Mouse (Mus musculus) brown adipose tissue, adult 24 weeks (tissue): ENCODE data around the gene Vmn2r78. TPM values are rescaled to one million over a fixed set of nuclear protein-coding genes. Genes with fewer than 3 reads are reported as not detected.
"Not testable (repeated sequence)": the region's sequence is repeated elsewhere in the genome, so short reads cannot be mapped to it uniquely, and the experiment has no call there.

Source experiments
- H3K27ac ChIP-seq: fragments of 200-500 bp; replicated peaks from 2 replicates; pipeline ENCODE4 v1.5.1; 2012; ENCODE audit warnings: low read depth, mild to moderate bottlenecking, low read length
- H3K4me1 ChIP-seq: fragments of 200-500 bp; 2 replicates; pipeline ENCODE4 v1.6.1; 2012; ENCODE audit warnings: low read length, mixed read lengths; ENCODE audit not compliant: control insufficient read depth, insufficient read depth, insufficient read length
- H3K4me3 ChIP-seq: fragments of 200-500 bp; 2 replicates; pipeline ENCODE4 v1.5.1; 2012; ENCODE audit warnings: low read depth, mild to moderate bottlenecking, low read length, moderate library complexity; ENCODE audit not compliant: insufficient read depth
- polyA plus RNA-seq: library from polyadenylated mRNA; stranded (reverse); fragments of >200 nt; gene quantifications from 2 replicates; pipeline ENCODE4 v1.2.4, GENCODE M21; 2012; ENCODE audit not compliant: missing spikeins, insufficient read depth, insufficient read length

Vmn2r78 gene
- polyA plus RNA-seq, result not detected in 2 replicates

GRCm38 (mm10) chr7:86914794-86915193, at the start of gene Vmn2r78:
Vmn2r78 (plus strand) TSS chr7:86915094.
- H3K27ac ChIP-seq, H3K4me3 ChIP-seq: not testable (repeated sequence)

GRCm38 (mm10) chr7:86889470-86890469, 25.1 kb upstream of the Vmn2r78 start:
- no peak overlapping the region for H3K4me3 ChIP-seq
- H3K4me1 ChIP-seq, result no peaks in the 10 kb centered on the region
- H3K27ac ChIP-seq, result no peak overlapping the region

More at GRCm38 (mm10) chr7:86914794-86915193, at the start of gene Vmn2r78:
- H3K4me1 ChIP-seq, result not testable (repeated sequence)

- H3K4me1 ChIP-seq, result no peaks in the 10 kb centered on the region
- no peak overlapping the region for H3K27ac ChIP-seq
- no peak overlapping the region for H3K4me3 ChIP-seq
Observed at GRCm38 (mm10) chr7:86937288-86937687, 22.4 kb downstream of the Vmn2r78 start.

GRCm38 (mm10) chr7:86994700-86995099, 79.8 kb downstream of the Vmn2r78 start:
- H3K4me1 ChIP-seq, result no peaks in the 10 kb centered on the region
- no peak overlapping the region for H3K27ac ChIP-seq
- H3K4me3 ChIP-seq, result no peak overlapping the region

GRCm38 (mm10) chr7:86995815-86996214, 80.9 kb downstream of the Vmn2r78 start, which contains the start of gene Vmn2r79:
Vmn2r79 (plus strand) TSS chr7:86996115.
- not testable (repeated sequence) for H3K4me3 ChIP-seq, H3K4me1 ChIP-seq

More at GRCm38 (mm10) chr7:86995815-86996214, 80.9 kb downstream of the Vmn2r78 start, which contains the start of gene Vmn2r79:
- not testable (repeated sequence) for H3K27ac ChIP-seq

Other genes starting within 250 kb of the Vmn2r78 start
- gene Olfr292, start 226.8 kb upstream of the Vmn2r78 start, polyA plus RNA-seq, result not detected in 2 replicates
- gene Folh1, start 139.2 kb upstream of the Vmn2r78 start, polyA plus RNA-seq, result 1.0 TPM in 1 of 2 replicates, not detected in the other
- not detected in 2 replicates for gene Vmn2r77, start 120.1 kb upstream of the Vmn2r78 start, polyA plus RNA-seq
- gene Vmn2r79, start 81.0 kb downstream of the Vmn2r78 start, polyA plus RNA-seq, result not detected in 2 replicates